Mouse (Mus musculus) E14TG2a.4 (cell line): ENCODE measurements at regions not wholly inside any gene's neighbourhood (a gene's known extent, or its start where the extent isn't known, plus 50 kb on each side); places are given as distances from the start of the nearest gene placed in this dataset.
A peak's percentile ranks its signal among the peaks of the same experiment; 100 is the strongest.

Source experiments
- H3K27me3 ChIP-seq: 2 replicates; pipeline ENCODE4 v1.6.1; 2014; ENCODE audit warnings: low read length, control low read depth; ENCODE audit not compliant: insufficient read depth
- H3K36me3 ChIP-seq: 2 replicates; pipeline ENCODE4 v1.6.1; 2014; ENCODE audit warnings: low read length, control low read depth; ENCODE audit not compliant: insufficient read depth
- H3K4me1 ChIP-seq: replicated peaks from 2 replicates; pipeline ENCODE4 v1.6.1; 2014; ENCODE audit warnings: low read depth, low read length, control low read depth
- H3K4me3 ChIP-seq: replicated peaks from 2 replicates; pipeline ENCODE4 v1.5.1; 2014; ENCODE audit warnings: mild to moderate bottlenecking, low read length
- H3K9me3 ChIP-seq: 2 replicates; pipeline ENCODE4 v1.6.1; 2014; ENCODE audit warnings: low read length, control low read depth
- CTCF ChIP-seq: conservative IDR thresholded peaks from 2 replicates; pipeline ENCODE4 v1.5.1; 2014; ENCODE audit warnings: low read length
- NANOG ChIP-seq: IDR thresholded peaks from 2 replicates; pipeline ENCODE4 v1.6.1; 2014; ENCODE audit warnings: borderline replicate concordance, low read length, mixed read lengths
- POU5F1 ChIP-seq: IDR thresholded peaks from 2 replicates; pipeline ENCODE4 v1.6.1; 2014; ENCODE audit warnings: low read length, borderline replicate concordance

- no peaks in the 10 kb centered on the region for H3K36me3 ChIP-seq
- no peaks in the 10 kb centered on the region; the same call in 1 of the 2 replicates for H3K4me1 ChIP-seq
- TF ChIP-seq CTCF = peak; percentile 48
- no peak for TF ChIP-seq NANOG
- no peak for TF ChIP-seq POU5F1
Measured at GRCm38 (mm10) chr12:82520840-82521239, 67.3 kb upstream of the Rgs6 start.

GRCm38 (mm10) chr12:82524987-82525386 lies 63.1 kb upstream of the Rgs6 start:
- no peaks in the 10 kb centered on the region for H3K27me3 ChIP-seq
- H3K9me3 ChIP-seq = no peaks in the 10 kb centered on the region
- TF ChIP-seq NANOG (no peak), POU5F1 (no peak), CTCF (no peak)
- no peak overlapping the region for H3K4me3 ChIP-seq
- no peaks in the 10 kb centered on the region for H3K4me1 ChIP-seq
- no peaks in the 10 kb centered on the region for H3K36me3 ChIP-seq

More at GRCm38 (mm10) chr12:82520840-82521239, 67.3 kb upstream of the Rgs6 start:
- Histone ChIP-seq H3K4me3 (no peak overlapping the region), H3K9me3 (peaks cover 10% of the 10 kb centered on the region), H3K27me3 (no peaks in the 10 kb centered on the region)
